Mouse (Mus musculus) kidney, embryonic 14.5 days (tissue): ENCODE measurements around the gene Gm8050. TPM values are rescaled to one million over a fixed set of nuclear protein-coding genes. Genes with fewer than 3 reads are reported as not detected.
"Not testable (repeated sequence)": the region's sequence is repeated elsewhere in the genome, so short reads cannot be mapped to it uniquely, and the experiment has no call there.

ENCODE experiments used
- ATAC-seq: fragments of 200-750 bp; cut with Nextera tagmentation; 2 replicates; pipeline ENCODE4 v1.8.0; 2017; ENCODE audit warnings: moderate number of reproducible peaks, mild to moderate bottlenecking, moderate TSS enrichment, moderate library complexity; ENCODE audit not compliant: low FRiP score, low TSS enrichment
- H3K27ac ChIP-seq: fragments of 300-500 bp; sonication (generic); 2 replicates; pipeline ENCODE4 v1.5.1; 2014; ENCODE audit warnings: low read depth, mild to moderate bottlenecking, low read length, moderate library complexity, mixed read lengths
- H3K27me3 ChIP-seq: fragments of 300-500 bp; sonication (generic); 2 replicates; pipeline ENCODE4 v1.6.1; 2014; ENCODE audit warnings: mild to moderate bottlenecking, low read length; ENCODE audit not compliant: control insufficient read depth, insufficient read depth
- H3K36me3 ChIP-seq: fragments of 300-500 bp; sonication (generic); 2 replicates; pipeline ENCODE4 v1.6.1; 2014; ENCODE audit warnings: low read length, mixed read lengths; ENCODE audit not compliant: control insufficient read depth, insufficient read depth
- H3K4me1 ChIP-seq: fragments of 300-500 bp; sonication (generic); 2 replicates; pipeline ENCODE4 v1.6.1; 2014; ENCODE audit warnings: low read length, mixed read lengths; ENCODE audit not compliant: control insufficient read depth, insufficient read depth
- H3K4me2 ChIP-seq: fragments of 300-500 bp; sonication (generic); replicated peaks from 2 replicates; pipeline ENCODE4 v1.6.1; 2014; ENCODE audit warnings: low read depth, mild to moderate bottlenecking, low read length
- H3K4me3 ChIP-seq: fragments of 300-500 bp; sonication (generic); 2 replicates; pipeline ENCODE4 v1.5.1; 2014; ENCODE audit warnings: mild to moderate bottlenecking, low read length
- H3K9ac ChIP-seq: fragments of 300-500 bp; sonication (generic); 2 replicates; pipeline ENCODE4 v1.6.1; 2014; ENCODE audit warnings: low read depth, mild to moderate bottlenecking, low read length, moderate library complexity
- H3K9me3 ChIP-seq: fragments of 300-500 bp; sonication (generic); 2 replicates; pipeline ENCODE4 v1.6.1; 2016; ENCODE audit warnings: low read length; ENCODE audit not compliant: control insufficient read depth
- WGBS: fragments of 180-500 bp; shearing (Covaris S2); extraction: QIAGEN DNeasy Blood & Tissue Kit; methylation state at CpG from one replicate; pipeline ENCODE4 v1.1.7; 2014; 5-methylcytosine and 5-hydroxymethylcytosine counted together
- polyA plus RNA-seq: library from polyadenylated mRNA; unstranded; fragments of >200 nt; fragmentation: Nextera tagmentation; extraction: Ambion mirVana; gene quantifications from 2 replicates; pipeline ENCODE4 v1.2.1, GENCODE M21; 2014

The Gm8050 gene
- polyA plus RNA-seq: not detected in 2 replicates

DNA sequence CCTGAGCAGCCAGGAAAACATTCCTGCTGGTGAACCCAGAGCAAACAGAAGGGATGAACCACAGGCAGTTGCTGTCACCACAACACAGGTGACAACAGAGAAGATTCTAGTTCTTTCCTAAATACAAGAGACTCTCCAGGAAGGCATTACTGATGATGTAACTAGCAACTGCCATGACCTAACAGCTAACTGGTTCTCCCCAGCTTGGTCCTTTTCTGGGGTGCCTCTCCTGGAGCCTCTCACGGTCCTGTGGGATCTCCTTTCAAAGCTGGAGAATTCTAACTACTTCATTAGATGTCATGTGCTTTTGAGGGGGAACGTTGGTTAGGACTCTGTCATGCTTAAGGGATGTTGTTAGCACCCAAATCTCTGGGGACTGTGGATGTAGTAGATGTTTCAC lies at the start of gene Gm8050:
Gm8050 (minus strand) TSS at position 101 of the 400 bp plus-strand sequence.
- no CpG with 5 or more reads among the region's 2 CpGs for WGBS
- not testable (repeated sequence) for H3K4me2 ChIP-seq, H3K9me3 ChIP-seq, H3K36me3 ChIP-seq, H3K27ac ChIP-seq, H3K4me1 ChIP-seq, H3K4me3 ChIP-seq, H3K9ac ChIP-seq, H3K27me3 ChIP-seq, ATAC-seq

GRCm38 (mm10) chr14:6757231-6757536 lies 37.1 kb upstream of the Gm8050 start:
- not testable (repeated sequence) for H3K4me1 ChIP-seq, ATAC-seq, H3K36me3 ChIP-seq, H3K4me2 ChIP-seq, H3K27me3 ChIP-seq, H3K27ac ChIP-seq, H3K4me3 ChIP-seq, H3K9ac ChIP-seq, H3K9me3 ChIP-seq
- WGBS: 2% methylated on average over 4 of the region's 13 CpGs

GRCm38 (mm10) chr14:6756384-6757230 lies 36.6 kb upstream of the Gm8050 start:
- H3K27ac ChIP-seq, H3K4me1 ChIP-seq, H3K27me3 ChIP-seq, H3K9me3 ChIP-seq, H3K36me3 ChIP-seq, ATAC-seq: not testable (repeated sequence)
- Histone ChIP-seq H3K9ac (0 out of 2 replicates have a peak overlapping the region, but pooled peaks have one; percentile 28), H3K4me3 (peak overlapping the region; percentile 32), H3K4me2 (peak overlapping the region; percentile 33)
- WGBS: under 1% methylated on average over 20 of the region's 67 CpGs

DNA sequence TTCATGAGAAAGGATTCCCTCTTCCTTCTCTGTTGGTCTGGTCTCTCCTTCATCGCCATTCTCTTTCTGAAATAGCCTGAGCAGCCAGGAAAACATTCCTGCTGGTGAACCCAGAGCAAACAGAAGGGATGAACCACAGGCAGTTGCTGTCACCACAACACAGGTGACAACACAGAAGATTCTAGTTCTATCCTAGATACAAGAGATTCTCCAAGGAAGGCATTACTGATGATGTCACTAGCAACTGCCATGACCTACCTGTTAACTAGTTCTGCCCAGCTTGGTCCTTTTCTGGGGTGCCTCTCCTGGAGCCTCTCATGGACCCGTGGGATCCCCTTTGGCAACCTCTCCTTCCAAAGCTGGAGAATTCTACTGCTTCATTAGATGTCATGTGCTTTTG lies 22.2 kb upstream of the Gm8050 start, which contains the start of gene Gm3636:
Gm3636 (minus strand) TSS at position 101 of the 400 bp plus-strand sequence.
- H3K4me2 ChIP-seq, H3K9me3 ChIP-seq, H3K36me3 ChIP-seq, H3K27me3 ChIP-seq, ATAC-seq, H3K4me1 ChIP-seq, H3K27ac ChIP-seq, H3K9ac ChIP-seq, H3K4me3 ChIP-seq: not testable (repeated sequence)
- WGBS: no CpG with 5 or more reads among the region's 2 CpGs

GRCm38 (mm10) chr14:6684070-6684469 lies 36.0 kb downstream of the Gm8050 start, which contains the start of gene Gm10251:
Gene Gm10251, minus strand, starts transcription at chr14:6684170.
- not testable (repeated sequence) for H3K4me2 ChIP-seq, H3K9ac ChIP-seq, H3K4me3 ChIP-seq, H3K27me3 ChIP-seq, H3K9me3 ChIP-seq, H3K27ac ChIP-seq, ATAC-seq, H3K4me1 ChIP-seq, H3K36me3 ChIP-seq
- no CpG with 5 or more reads among the region's 1 CpGs for WGBS

Other genes starting within 250 kb of the Gm8050 start
- not detected in 2 replicates for gene Gm8356, start 183.0 kb downstream of the Gm8050 start, polyA plus RNA-seq
- not detected in 2 replicates for gene Gm3629, start 129.6 kb downstream of the Gm8050 start, polyA plus RNA-seq
- not detected in 2 replicates for gene Gm3460, start 97.8 kb downstream of the Gm8050 start, polyA plus RNA-seq
- not detected in 2 replicates for gene Gm10251, start 36.1 kb downstream of the Gm8050 start, polyA plus RNA-seq
- 4.3 and 5.6 TPM in 2 replicates for gene Gm3636, start 22.1 kb upstream of the Gm8050 start, polyA plus RNA-seq
- gene Gm8362, start 54.2 kb upstream of the Gm8050 start, polyA plus RNA-seq: not detected in 2 replicates
- not detected in 2 replicates for gene Gm3642, start 120.1 kb upstream of the Gm8050 start, polyA plus RNA-seq
- 0.43 and 0.84 TPM in 2 replicates for gene Gm3667, start 169.7 kb upstream of the Gm8050 start, polyA plus RNA-seq